ENCODE assay signal across 9 mouse cellular contexts in genomic region chr4:155307591-155307990, GRCm38 (mm10). TPM values are rescaled to one million over a fixed set of nuclear protein-coding genes. Genes with fewer than 3 reads are reported as not detected.
A peak's percentile ranks its signal among the peaks of the same experiment; 100 is the strongest.
DNase-seq lines count a peak whose midpoint lies in the region; ATAC-seq and TF ChIP-seq lines count a peak whose summit lies in the region.
"Had no signal": no experiment of that assay in that cellular context is flagged by ENCODE, and none has a peak within 500 bp of the region (broad histone marks: within the 10 kb centered on the region; RNA-seq: fewer than 3 reads in every experiment).

No protein-coding gene starts in this region.

- TF ChIP-seq CTCF in cortical plate, adult 2 months (IDR thresholded peaks at IDR 0.05; ENCODE audit: extremely low read depth, insufficient read depth, low read length) = no peak
- no peak for TF ChIP-seq CTCF in hindbrain, postnatal 0 days (IDR thresholded peaks at IDR 0.05; ENCODE audit: low read depth)

- ATAC-seq in heart, embryonic 14.5 days (ENCODE audit: insufficient number of reproducible peaks, insufficient read depth, low FRiP score, low read depth) = no peak
- no peak; the same call in none of the 2 replicates for ATAC-seq in hindbrain, postnatal 0 days
- ATAC-seq in midbrain, embryonic 12.5 days (ENCODE audit: low FRiP score, low read depth) = peak; percentile 38; the same call in 1 of the 2 replicates

- WGBS in heart, embryonic 14.5 days = 80% methylated on average over 5 of the region's 5 CpGs
- WGBS in hindbrain, postnatal 0 days = 63% methylated on average over 5 of the region's 5 CpGs
- WGBS in midbrain, embryonic 12.5 days = 82% methylated on average over 5 of the region's 5 CpGs

- H3K9me3 ChIP-seq in heart, embryonic 14.5 days (ENCODE audit: control insufficient read depth, low read length) = no peaks in the 10 kb centered on the region
- no peaks in the 10 kb centered on the region for H3K9me3 ChIP-seq in hindbrain, postnatal 0 days (ENCODE audit: low read length)
- H3K9me3 ChIP-seq in midbrain, embryonic 12.5 days = no peaks in the 10 kb centered on the region

- no peaks in the 10 kb centered on the region for H3K36me3 ChIP-seq in heart, embryonic 14.5 days (ENCODE audit: control insufficient read depth, insufficient read depth, low read length)
- no peaks in the 10 kb centered on the region for H3K36me3 ChIP-seq in hindbrain, postnatal 0 days (ENCODE audit: insufficient read depth, low read length)
- no peaks in the 10 kb centered on the region for H3K36me3 ChIP-seq in midbrain, embryonic 12.5 days

- H3K4me1 ChIP-seq in heart, embryonic 14.5 days (ENCODE audit: control insufficient read depth in 2 of 2, insufficient read depth in 2 of 2, low read length in 2 of 2) = peaks cover 4 to 10% of the 10 kb centered on the region in 2 experiments; a peak in 3 of 4 replicates
- H3K4me1 ChIP-seq in cortical plate, adult 2 months (ENCODE audit: control insufficient read depth, insufficient read depth, low read length) = peaks cover 42% of the 10 kb centered on the region
- H3K4me1 ChIP-seq in hindbrain, postnatal 0 days (ENCODE audit: insufficient read depth, low read length) = peaks cover 12% of the 10 kb centered on the region; the same call in 1 of the 2 replicates
- H3K4me1 ChIP-seq in midbrain, embryonic 12.5 days = peaks cover 36% of the 10 kb centered on the region

- peak overlapping the region; percentile 53 for H3K4me2 ChIP-seq in heart, embryonic 14.5 days (ENCODE audit: low read length)
- H3K4me2 ChIP-seq in hindbrain, postnatal 0 days (ENCODE audit: low read depth, low read length) = peak overlapping the region; percentile 42
- peak overlapping the region; percentile 38 for H3K4me2 ChIP-seq in midbrain, embryonic 12.5 days (replicated peaks)

- peaks cover 4% of the 10 kb centered on the region; the same call in 1 of the 2 replicates for H3K27me3 ChIP-seq in heart, embryonic 14.5 days (ENCODE audit: control insufficient read depth, insufficient read depth, low read length)
- no peaks in the 10 kb centered on the region for H3K27me3 ChIP-seq in hindbrain, postnatal 0 days (ENCODE audit: insufficient read depth, low read length)
- 0 out of 2 replicates have a peak, but pooled peaks cover 13% of the 10 kb centered on the region for H3K27me3 ChIP-seq in midbrain, embryonic 12.5 days

- no peak for TF ChIP-seq POLR2A in cortical plate, adult 2 months (IDR thresholded peaks at IDR 0.05; ENCODE audit: extremely low read depth, insufficient read depth, low read length)

- H3K9ac ChIP-seq in heart, embryonic 14.5 days (ENCODE audit: low read length) = peak overlapping the region; percentile 49; the same call in 1 of the 2 replicates
- 0 out of 2 replicates have a peak overlapping the region, but pooled peaks have one; percentile 41 for H3K9ac ChIP-seq in hindbrain, postnatal 0 days (replicated peaks; ENCODE audit: low read length)
- peak overlapping the region; percentile 54 for H3K9ac ChIP-seq in midbrain, embryonic 12.5 days (replicated peaks)

- 0 out of 4 replicates have a peak overlapping the region, but pooled peaks of 1 of the 2 experiments have one; percentile 19 for H3K27ac ChIP-seq in heart, embryonic 14.5 days (replicated peaks in 1 of 2; ENCODE audit: control insufficient read depth in 1 of 2, insufficient read depth in 1 of 2, low read depth in 2 of 2, low read length in 2 of 2)
- H3K27ac ChIP-seq in cortical plate, adult 2 months (ENCODE audit: insufficient read depth, low read length) = peak overlapping the region; percentile 24; the same call in 1 of the 2 replicates
- H3K27ac ChIP-seq in hindbrain, postnatal 0 days = peak overlapping the region; percentile 62; the same call in 1 of the 2 replicates
- H3K27ac ChIP-seq in midbrain, embryonic 12.5 days (replicated peaks) = peak overlapping the region; percentile 39

- no peak for DNase-seq in heart, adult 9 months (ENCODE audit: low spot score in 2 of 2)
- DNase-seq in hindbrain, postnatal 0 days (ENCODE audit: low spot score) = no peak
- no peak for DNase-seq in retina, postnatal 1 day
- DNase-seq in frontal cortex, postnatal 14 days (ENCODE audit: low spot score in 2 of 2) = no peak
- DNase-seq in layer of hippocampus, postnatal 14 days (ENCODE audit: low spot score in 2 of 2) = no peak

- no peak overlapping the region for H3K4me3 ChIP-seq in heart, embryonic 14.5 days (ENCODE audit: control insufficient read depth in 1 of 2, insufficient read depth in 1 of 2, low read depth in 1 of 2, low read length in 2 of 2)
- no peak overlapping the region for H3K4me3 ChIP-seq in cortical plate, adult 2 months (ENCODE audit: insufficient read depth, low read length)
- H3K4me3 ChIP-seq in hindbrain, postnatal 0 days (ENCODE audit: low read length) = 0 out of 2 replicates have a peak overlapping the region, but pooled peaks have one; percentile 10
- H3K4me3 ChIP-seq in midbrain, embryonic 12.5 days = no peak overlapping the region

RNA-seq across cellular contexts. Expression of gene Prkcz, which starts 53.6 kb away (rescaled TPM):
- polyA plus RNA-seq in heart, embryonic 14.5 days (2014; fragmentation: Nextera tagmentation; extraction: Ambion mirVana) = 6.4 and 8.5 TPM in 2 replicates
- polyA plus RNA-seq in cortical plate, adult 2 months (2012; rRNA removed) = 295 and 315 TPM in 2 replicates
- total RNA-seq in hindbrain, postnatal 0 days (2014; rRNA removed) = 85.0 and 85.1 TPM in 2 replicates
- 80.4 and 84.2 TPM in 2 replicates for polyA plus RNA-seq in hindbrain, postnatal 0 days (2015; fragmentation: Nextera tagmentation; extraction: Ambion mirVana)
- 30.9 and 32.6 TPM in 2 replicates for polyA plus RNA-seq in midbrain, embryonic 12.5 days (2016; fragmentation: Nextera tagmentation; extraction: Ambion mirVana)
- total RNA-seq in layer of hippocampus, postnatal 14 days (2021) = 100 to 1,000 TPM; 148 to 158 TPM
- total RNA-seq: monocyte, adult 5-6 weeks had no signal

RNA-seq across cellular contexts. Expression of gene Faap20, which starts 58.0 kb away (rescaled TPM):
- 68.5 and 74.8 TPM in 2 replicates for polyA plus RNA-seq in heart, embryonic 14.5 days (2014; fragmentation: Nextera tagmentation; extraction: Ambion mirVana)
- 36.5 and 37.5 TPM in 2 replicates for polyA plus RNA-seq in cortical plate, adult 2 months (2012; rRNA removed)
- total RNA-seq in hindbrain, postnatal 0 days (2014; rRNA removed) = 51.2 and 61.4 TPM in 2 replicates
- polyA plus RNA-seq in hindbrain, postnatal 0 days (2015; fragmentation: Nextera tagmentation; extraction: Ambion mirVana) = 60.8 and 62.5 TPM in 2 replicates
- 102 TPM in 2 replicates for polyA plus RNA-seq in midbrain, embryonic 12.5 days (2016; fragmentation: Nextera tagmentation; extraction: Ambion mirVana)
- 10 to 100 TPM; 24.2 to 24.5 TPM for total RNA-seq in layer of hippocampus, postnatal 14 days (2021)
